Mouse (Mus musculus): ENCODE data around the gene Abcd3. TPM values are rescaled to one million over a fixed set of nuclear protein-coding genes. Genes with fewer than 3 reads are reported as not detected.

Abcd3 gene
- total RNA-seq (2017), result 38.8 and 43.3 TPM in 2 replicates

DNA sequence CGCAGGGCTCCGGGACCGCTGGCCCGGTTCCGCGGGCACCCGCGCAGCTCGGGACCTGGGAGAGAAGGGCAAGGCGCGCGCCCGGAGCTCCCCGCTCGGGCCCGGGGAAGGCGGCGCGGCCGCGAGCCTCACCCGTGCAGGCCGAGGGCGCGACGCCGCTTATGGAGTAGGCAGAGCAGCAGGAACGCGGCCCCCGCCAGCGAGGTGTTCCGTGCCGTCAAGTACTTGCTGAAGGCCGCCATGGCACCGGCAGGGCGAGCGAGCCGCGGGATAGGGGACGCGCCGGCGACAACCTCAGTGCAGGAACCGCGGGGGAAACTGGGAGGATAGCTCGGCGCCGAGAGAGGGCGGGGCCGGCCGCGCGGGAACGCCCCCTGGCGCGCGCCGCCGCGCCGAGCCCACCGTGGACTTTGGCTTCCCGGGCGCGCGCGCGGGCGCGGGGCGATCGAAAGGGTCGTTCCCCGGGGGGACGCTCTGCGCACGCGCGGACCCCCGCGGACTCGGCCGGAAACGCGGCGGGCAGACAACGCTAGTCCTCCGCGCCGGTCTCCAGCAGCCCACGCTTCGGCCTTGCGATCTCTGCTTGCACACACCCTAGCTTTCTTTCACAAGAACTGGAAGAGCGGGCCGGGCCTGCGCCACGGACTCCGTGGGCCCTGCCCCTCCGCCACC lies at the start of gene Abcd3:
Gene Abcd3 (minus strand): TSS at position 426 of the 672 bp plus-strand sequence.
- ATAC-seq (replicated peaks in 1 of 2; ENCODE audit: insufficient read depth in 1 of 2, low FRiP score in 2 of 2, low TSS enrichment in 1 of 2, low read depth in 1 of 2, poor library complexity in 2 of 2, severe bottlenecking in 2 of 2), result peak; percentile 70 to 75

GRCm38 (mm10) chr3:121859142-121859541 lies 44.0 kb upstream of the Abcd3 start:
- no peak for ATAC-seq (replicated peaks in 1 of 2; ENCODE audit: insufficient read depth in 1 of 2, low FRiP score in 2 of 2, low TSS enrichment in 1 of 2, low read depth in 1 of 2, poor library complexity in 2 of 2, severe bottlenecking in 2 of 2)

- no peak for ATAC-seq (replicated peaks in 1 of 2; ENCODE audit: insufficient read depth in 1 of 2, low FRiP score in 2 of 2, low TSS enrichment in 1 of 2, low read depth in 1 of 2, poor library complexity in 2 of 2, severe bottlenecking in 2 of 2)
Observed at GRCm38 (mm10) chr3:121856131-121856530, 41.0 kb upstream of the Abcd3 start.

- no peak for ATAC-seq (replicated peaks in 1 of 2; ENCODE audit: insufficient read depth in 1 of 2, low FRiP score in 2 of 2, low TSS enrichment in 1 of 2, low read depth in 1 of 2, poor library complexity in 2 of 2, severe bottlenecking in 2 of 2)
Observed at GRCm38 (mm10) chr3:121853781-121854520, 38.8 kb upstream of the Abcd3 start.

DNA sequence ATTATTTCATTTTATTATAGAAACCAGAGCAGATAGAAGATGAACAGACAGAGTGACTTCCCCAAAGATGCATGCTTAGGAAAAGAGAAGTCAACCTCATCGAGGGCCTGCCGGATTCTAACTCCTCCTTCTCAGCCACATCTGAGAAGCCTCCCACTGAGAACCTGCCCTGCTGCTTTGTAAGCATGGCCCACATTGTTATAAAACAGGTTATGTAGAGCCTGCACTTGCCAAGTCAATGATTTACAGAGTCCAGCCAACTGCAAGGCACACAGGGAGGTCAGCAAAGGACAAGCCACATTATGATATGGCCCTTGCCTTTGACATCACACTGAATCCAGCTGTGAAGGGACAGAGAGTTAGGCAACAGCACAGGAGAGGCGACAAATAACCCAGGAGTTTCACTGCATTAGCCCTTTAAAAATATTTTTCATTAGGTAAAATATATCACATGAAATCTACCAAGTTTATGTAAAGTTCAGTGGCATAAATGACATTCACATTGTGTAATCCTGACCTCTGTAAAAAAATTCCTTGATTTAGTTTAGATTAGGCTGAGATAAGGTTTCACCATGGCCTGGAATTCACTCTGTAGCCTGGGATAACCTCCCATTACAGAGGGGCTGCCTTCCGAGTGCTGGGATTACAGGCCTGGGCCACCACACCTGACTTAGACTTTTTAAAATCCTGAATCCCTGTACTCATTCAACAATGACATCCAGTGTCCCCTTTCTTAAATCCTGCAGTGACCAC lies 37.1 kb upstream of the Abcd3 start:
- peak; percentile 48 to 66; a peak in 3 of 4 replicates for ATAC-seq (replicated peaks in 1 of 2; ENCODE audit: insufficient read depth in 1 of 2, low FRiP score in 2 of 2, low TSS enrichment in 1 of 2, low read depth in 1 of 2, poor library complexity in 2 of 2, severe bottlenecking in 2 of 2)

- no peak for ATAC-seq (replicated peaks in 1 of 2; ENCODE audit: insufficient read depth in 1 of 2, low FRiP score in 2 of 2, low TSS enrichment in 1 of 2, low read depth in 1 of 2, poor library complexity in 2 of 2, severe bottlenecking in 2 of 2)
Observed at GRCm38 (mm10) chr3:121851006-121851405, 35.9 kb upstream of the Abcd3 start.

DNA sequence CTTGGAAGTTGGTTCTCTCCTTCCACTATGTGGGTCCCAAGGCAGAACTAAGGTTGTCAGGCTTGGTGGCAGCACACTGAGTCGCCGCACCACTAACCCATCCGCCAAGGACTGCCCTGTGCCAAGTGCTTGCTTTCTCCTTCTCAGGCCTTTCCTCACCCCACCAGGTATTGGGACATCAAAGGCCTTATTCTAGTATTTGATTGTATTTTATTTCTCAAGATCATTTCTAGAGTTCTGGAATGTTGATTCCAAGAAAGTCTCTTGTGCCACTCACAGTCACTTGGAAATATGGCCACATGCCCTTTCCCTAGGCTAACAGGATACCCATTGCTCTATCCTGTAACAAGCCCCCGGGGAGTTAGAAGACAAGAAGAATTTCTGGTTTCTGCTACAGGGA lies 35.3 kb upstream of the Abcd3 start:
- ATAC-seq (replicated peaks in 1 of 2; ENCODE audit: insufficient read depth in 1 of 2, low FRiP score in 2 of 2, low TSS enrichment in 1 of 2, low read depth in 1 of 2, poor library complexity in 2 of 2, severe bottlenecking in 2 of 2), result no peak

DNA sequence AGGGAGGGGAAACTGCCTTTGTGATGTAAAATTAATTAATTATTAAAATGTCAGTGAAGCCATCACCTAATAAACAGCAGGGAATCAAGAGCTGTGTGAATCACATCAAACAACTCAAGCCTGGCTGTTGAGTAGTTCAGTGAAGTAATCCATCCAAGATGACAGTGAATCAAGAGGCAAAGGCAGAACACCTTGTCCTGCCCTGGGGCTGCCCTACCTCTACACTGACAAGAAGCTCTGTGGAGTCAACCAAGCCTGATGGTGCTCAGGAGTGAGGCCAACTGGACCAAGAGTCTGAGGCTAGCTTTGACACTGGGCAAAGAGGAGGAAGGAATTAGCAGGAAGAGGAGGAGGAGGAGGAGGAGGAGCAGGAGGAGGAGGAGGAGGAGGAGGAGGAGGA lies 32.2 kb upstream of the Abcd3 start:
- ATAC-seq (replicated peaks in 1 of 2; ENCODE audit: insufficient read depth in 1 of 2, low FRiP score in 2 of 2, low TSS enrichment in 1 of 2, low read depth in 1 of 2, poor library complexity in 2 of 2, severe bottlenecking in 2 of 2), result no peak

DNA sequence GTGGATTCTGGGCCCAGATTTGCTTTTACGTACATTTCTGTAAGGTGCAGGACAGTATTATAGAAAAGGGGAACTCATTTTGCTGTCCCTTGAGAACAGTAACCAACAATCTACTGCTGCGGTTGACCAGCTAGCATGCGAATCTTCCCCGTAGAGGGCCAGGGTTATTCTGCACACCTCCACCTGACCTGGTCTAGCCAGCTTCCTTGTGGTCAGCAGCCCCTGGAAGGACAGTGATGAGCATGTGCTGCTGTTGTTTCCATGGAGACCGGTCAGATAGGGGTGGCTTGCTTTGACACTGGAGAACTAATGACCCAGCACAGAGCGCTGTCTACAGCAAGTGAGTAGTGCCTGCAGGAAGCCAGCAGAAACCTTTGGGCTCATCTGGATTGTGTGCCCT lies 29.6 kb upstream of the Abcd3 start:
- ATAC-seq (replicated peaks in 1 of 2; ENCODE audit: insufficient read depth in 1 of 2, low FRiP score in 2 of 2, low TSS enrichment in 1 of 2, low read depth in 1 of 2, poor library complexity in 2 of 2, severe bottlenecking in 2 of 2), result no peak

GRCm38 (mm10) chr3:121844013-121844412 lies 28.9 kb upstream of the Abcd3 start:
- ATAC-seq (replicated peaks in 1 of 2; ENCODE audit: insufficient read depth in 1 of 2, low FRiP score in 2 of 2, low TSS enrichment in 1 of 2, low read depth in 1 of 2, poor library complexity in 2 of 2, severe bottlenecking in 2 of 2), result no peak

DNA sequence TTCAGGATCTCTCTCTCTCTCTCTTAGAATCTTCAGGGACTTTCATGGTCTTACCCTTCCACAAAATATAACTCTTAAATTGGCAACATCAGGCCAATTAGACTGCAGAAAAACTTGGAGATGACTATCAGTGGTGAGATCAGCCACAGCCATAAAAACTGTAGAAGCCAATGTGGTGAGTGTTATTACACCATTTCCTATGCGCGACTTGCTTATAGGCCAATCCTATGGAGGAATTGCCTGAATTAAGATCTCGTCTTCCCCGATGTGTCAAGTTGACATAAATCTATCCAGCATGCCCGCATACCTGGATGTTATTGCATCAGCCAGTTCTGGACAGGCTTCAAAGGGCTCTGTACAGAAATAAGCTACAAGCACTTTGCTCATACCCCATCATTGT lies 28.2 kb upstream of the Abcd3 start:
- no peak for ATAC-seq (replicated peaks in 1 of 2; ENCODE audit: insufficient read depth in 1 of 2, low FRiP score in 2 of 2, low TSS enrichment in 1 of 2, low read depth in 1 of 2, poor library complexity in 2 of 2, severe bottlenecking in 2 of 2)

GRCm38 (mm10) chr3:121842306-121842860 lies 27.3 kb upstream of the Abcd3 start:
- no peak for ATAC-seq (replicated peaks in 1 of 2; ENCODE audit: insufficient read depth in 1 of 2, low FRiP score in 2 of 2, low TSS enrichment in 1 of 2, low read depth in 1 of 2, poor library complexity in 2 of 2, severe bottlenecking in 2 of 2)

- ATAC-seq (replicated peaks in 1 of 2; ENCODE audit: insufficient read depth in 1 of 2, low FRiP score in 2 of 2, low TSS enrichment in 1 of 2, low read depth in 1 of 2, poor library complexity in 2 of 2, severe bottlenecking in 2 of 2), result peak; percentile 63
Observed at GRCm38 (mm10) chr3:121841412-121842014, 26.4 kb upstream of the Abcd3 start.

DNA sequence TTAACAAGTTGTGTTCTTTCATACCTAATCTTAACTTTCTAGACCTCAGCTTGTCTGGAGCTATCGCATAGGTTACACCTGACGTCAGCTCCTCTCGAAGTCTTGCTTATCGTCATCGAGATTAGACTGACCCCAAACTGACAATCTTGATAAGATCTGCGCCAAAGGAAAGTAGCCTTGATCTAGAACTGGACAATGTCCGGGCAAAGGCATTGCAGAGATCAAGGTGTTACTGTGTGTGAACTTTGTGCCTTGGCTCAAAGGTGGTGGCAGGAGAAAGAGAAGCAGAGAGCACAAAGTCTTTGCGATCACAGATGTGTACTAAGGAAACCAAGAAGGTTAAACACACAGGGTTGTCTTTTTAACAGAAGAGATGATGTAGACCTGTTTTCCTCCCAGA lies 25.2 kb upstream of the Abcd3 start:
- no peak for ATAC-seq (replicated peaks in 1 of 2; ENCODE audit: insufficient read depth in 1 of 2, low FRiP score in 2 of 2, low TSS enrichment in 1 of 2, low read depth in 1 of 2, poor library complexity in 2 of 2, severe bottlenecking in 2 of 2)

GRCm38 (mm10) chr3:121834732-121835131 lies 19.6 kb upstream of the Abcd3 start:
- no peak for ATAC-seq (replicated peaks in 1 of 2; ENCODE audit: insufficient read depth in 1 of 2, low FRiP score in 2 of 2, low TSS enrichment in 1 of 2, low read depth in 1 of 2, poor library complexity in 2 of 2, severe bottlenecking in 2 of 2)

- ATAC-seq (replicated peaks in 1 of 2; ENCODE audit: insufficient read depth in 1 of 2, low FRiP score in 2 of 2, low TSS enrichment in 1 of 2, low read depth in 1 of 2, poor library complexity in 2 of 2, severe bottlenecking in 2 of 2), result no peak
Observed at GRCm38 (mm10) chr3:121834250-121834649, 19.1 kb upstream of the Abcd3 start.

- ATAC-seq (replicated peaks in 1 of 2; ENCODE audit: insufficient read depth in 1 of 2, low FRiP score in 2 of 2, low TSS enrichment in 1 of 2, low read depth in 1 of 2, poor library complexity in 2 of 2, severe bottlenecking in 2 of 2), result no peak
Observed at GRCm38 (mm10) chr3:121825092-121825491, 10.0 kb upstream of the Abcd3 start.

DNA sequence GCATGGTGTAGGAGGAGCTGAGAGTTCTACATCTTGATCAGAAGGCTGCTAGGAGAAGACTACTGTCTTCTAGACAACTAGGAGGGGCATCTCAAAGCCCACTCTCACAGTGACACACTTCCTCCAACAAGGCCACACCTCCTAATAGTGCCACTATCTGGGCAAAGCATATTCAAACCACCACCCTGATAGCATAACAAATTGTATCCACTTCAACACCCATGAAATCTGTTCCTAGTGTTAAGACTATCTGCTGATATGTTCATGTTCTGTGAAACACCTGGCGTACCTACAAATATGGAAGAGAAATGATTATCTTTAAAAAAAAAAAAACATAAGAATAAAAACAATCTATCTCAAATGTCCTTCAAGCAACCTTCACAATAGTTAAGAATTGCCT lies 9.2 kb upstream of the Abcd3 start:
- no peak for ATAC-seq (replicated peaks in 1 of 2; ENCODE audit: insufficient read depth in 1 of 2, low FRiP score in 2 of 2, low TSS enrichment in 1 of 2, low read depth in 1 of 2, poor library complexity in 2 of 2, severe bottlenecking in 2 of 2)

All from hematopoietic stem cell, adult 5-6 weeks (primary cell).